Mouse (Mus musculus) E14TG2a.4 (cell line): Measurements from ENCODE around the gene Tsku.

Experiments used
- H3K27me3 ChIP-seq: 2 replicates; pipeline ENCODE4 v1.6.1; 2014; ENCODE audit warnings: low read length, control low read depth; ENCODE audit not compliant: insufficient read depth
- H3K36me3 ChIP-seq: 2 replicates; pipeline ENCODE4 v1.6.1; 2014; ENCODE audit warnings: low read length, control low read depth; ENCODE audit not compliant: insufficient read depth
- H3K4me1 ChIP-seq: replicated peaks from 2 replicates; pipeline ENCODE4 v1.6.1; 2014; ENCODE audit warnings: low read depth, low read length, control low read depth
- H3K4me3 ChIP-seq: replicated peaks from 2 replicates; pipeline ENCODE4 v1.5.1; 2014; ENCODE audit warnings: mild to moderate bottlenecking, low read length
- H3K9me3 ChIP-seq: 2 replicates; pipeline ENCODE4 v1.6.1; 2014; ENCODE audit warnings: low read length, control low read depth
- CTCF ChIP-seq: conservative IDR thresholded peaks from 2 replicates; pipeline ENCODE4 v1.5.1; 2014; ENCODE audit warnings: low read length
- NANOG ChIP-seq: IDR thresholded peaks from 2 replicates; pipeline ENCODE4 v1.6.1; 2014; ENCODE audit warnings: borderline replicate concordance, low read length, mixed read lengths
- POU5F1 ChIP-seq: IDR thresholded peaks from 2 replicates; pipeline ENCODE4 v1.6.1; 2014; ENCODE audit warnings: low read length, borderline replicate concordance

Gene Tsku

GRCm38 (mm10) chr7:98320006-98320556 is 41.0 kb downstream of the Tsku start:
- Histone ChIP-seq H3K9me3 (peaks cover 3% of the 10 kb centered on the region; the same call in 1 of the 2 replicates), H3K36me3 (no peaks in the 10 kb centered on the region), H3K4me3 (no peak overlapping the region), H3K27me3 (no peaks in the 10 kb centered on the region), H3K4me1 (peaks cover 9% of the 10 kb centered on the region)
- TF ChIP-seq CTCF (no peak), POU5F1 (no peak), NANOG (no peak)

- Histone ChIP-seq H3K36me3 (no peaks in the 10 kb centered on the region), H3K4me3 (no peak overlapping the region), H3K9me3 (peaks cover 3% of the 10 kb centered on the region; the same call in 1 of the 2 replicates), H3K4me1 (0 out of 2 replicates have a peak, but pooled peaks cover 3% of the 10 kb centered on the region), H3K27me3 (peaks cover 21% of the 10 kb centered on the region)
- TF ChIP-seq CTCF (no peak), NANOG (no peak), POU5F1 (no peak)
These were observed 44.6 kb downstream of the Tsku start for GRCm38 (mm10) chr7:98316568-98316967.

- Histone ChIP-seq H3K36me3 (no peaks in the 10 kb centered on the region), H3K9me3 (peaks cover 3% of the 10 kb centered on the region; the same call in 1 of the 2 replicates), H3K4me1 (0 out of 2 replicates have a peak, but pooled peaks cover 3% of the 10 kb centered on the region), H3K4me3 (no peak overlapping the region), H3K27me3 (peaks cover 29% of the 10 kb centered on the region)
- no peak for TF ChIP-seq NANOG
- TF ChIP-seq POU5F1: no peak
- no peak for TF ChIP-seq CTCF
These were observed 46.0 kb downstream of the Tsku start for GRCm38 (mm10) chr7:98315087-98315486.

GRCm38 (mm10) chr7:98312185-98312920 is 48.8 kb downstream of the Tsku start:
- Histone ChIP-seq H3K4me3 (no peak overlapping the region), H3K36me3 (no peaks in the 10 kb centered on the region), H3K27me3 (peaks cover 43% of the 10 kb centered on the region), H3K4me1 (peaks cover 15% of the 10 kb centered on the region), H3K9me3 (no peaks in the 10 kb centered on the region)
- TF ChIP-seq NANOG (no peak), CTCF (no peak), POU5F1 (no peak)

GRCm38 (mm10) chr7:98310266-98310665 is 50.9 kb downstream of the Tsku start:
- H3K27me3 ChIP-seq: peaks cover 46% of the 10 kb centered on the region
- H3K4me3 ChIP-seq: no peak overlapping the region
- H3K4me1 ChIP-seq: peaks cover 15% of the 10 kb centered on the region
- no peaks in the 10 kb centered on the region for H3K36me3 ChIP-seq
- no peaks in the 10 kb centered on the region for H3K9me3 ChIP-seq
- TF ChIP-seq NANOG (no peak), POU5F1 (no peak)

- Histone ChIP-seq H3K27me3 (peaks cover 44% of the 10 kb centered on the region), H3K36me3 (no peaks in the 10 kb centered on the region), H3K9me3 (no peaks in the 10 kb centered on the region), H3K4me3 (peak overlapping the region; percentile 91), H3K4me1 (peaks cover 15% of the 10 kb centered on the region)
- no peak for TF ChIP-seq POU5F1
- no peak for TF ChIP-seq CTCF
- TF ChIP-seq NANOG: no peak
These were observed 51.7 kb downstream of the Tsku start for GRCm38 (mm10) chr7:98309219-98310030.

GRCm38 (mm10) chr7:98308607-98309218 is 52.4 kb downstream of the Tsku start:
- H3K27me3 ChIP-seq: peaks cover 40% of the 10 kb centered on the region
- peaks cover 15% of the 10 kb centered on the region for H3K4me1 ChIP-seq
- H3K9me3 ChIP-seq: no peaks in the 10 kb centered on the region
- TF ChIP-seq CTCF: no peak
- no peak for TF ChIP-seq POU5F1
- no peak for TF ChIP-seq NANOG
- no peaks in the 10 kb centered on the region for H3K36me3 ChIP-seq
- peak overlapping the region; percentile 91 for H3K4me3 ChIP-seq

- peaks cover 37% of the 10 kb centered on the region for H3K27me3 ChIP-seq
- H3K36me3 ChIP-seq: no peaks in the 10 kb centered on the region
- TF ChIP-seq CTCF: no peak
- TF ChIP-seq POU5F1: no peak
- TF ChIP-seq NANOG: no peak
- H3K9me3 ChIP-seq: no peaks in the 10 kb centered on the region
- H3K4me3 ChIP-seq: peak overlapping the region; percentile 91
- H3K4me1 ChIP-seq: peaks cover 15% of the 10 kb centered on the region
These were observed 53.1 kb downstream of the Tsku start for GRCm38 (mm10) chr7:98307921-98308606.
